Mouse (Mus musculus) MEL (cell line): Measurements from ENCODE around the gene Ppdpf. TPM values are rescaled to one million over a fixed set of nuclear protein-coding genes. Genes with fewer than 3 reads are reported as not detected.

Experiments used
- DNase-seq: peaks from one replicate; pipeline ENCODE4 v3.0.0; 2011; ENCODE audit warnings: low read depth, low spot score
- H3K27ac ChIP-seq: 2 replicates; pipeline ENCODE4 v1.5.1; 2012; ENCODE audit warnings: low read depth, mild to moderate bottlenecking, control low read depth, low read length, moderate library complexity; ENCODE audit not compliant: control insufficient read depth
- H3K27me3 ChIP-seq, 2 experiments: fragments of 150-350 bp in 1 of 2; sonication (generic) in 1 of 2; 2 replicates each; pipeline ENCODE4 v1.6.1; 2012; ENCODE audit warnings: low read length in 2 of 2, mild to moderate bottlenecking in 2 of 2, improper control_type of control experiment in 1 of 2, moderate library complexity in 1 of 2; ENCODE audit not compliant: insufficient read depth in 2 of 2, control insufficient read depth in 1 of 2
- H3K36me3 ChIP-seq, 2 experiments: 2 replicates each; pipeline ENCODE4 v1.6.1; 2012 to 2014; ENCODE audit warnings: low read length in 2 of 2, improper control_type of control experiment in 1 of 2, inconsistent platforms in 1 of 2, mild to moderate bottlenecking in 1 of 2; ENCODE audit not compliant: insufficient read depth in 2 of 2, control insufficient read depth in 1 of 2
- H3K4me1 ChIP-seq, 2 experiments: fragments of 150-350 bp in 1 of 2; sonication (generic) in 1 of 2; 2 replicates each; pipeline ENCODE4 v1.6.1; 2012; ENCODE audit warnings: low read length in 2 of 2, improper control_type of control experiment in 1 of 2, mild to moderate bottlenecking in 1 of 2; ENCODE audit not compliant: insufficient read depth in 2 of 2, control insufficient read depth in 1 of 2
- H3K4me3 ChIP-seq, 2 experiments: fragments of 150-350 bp in 1 of 2; sonication (generic) in 1 of 2; 2 replicates each; pipeline ENCODE4 v1.5.1; 2012; ENCODE audit warnings: low read depth in 2 of 2, low read length in 2 of 2, mild to moderate bottlenecking in 2 of 2, moderate library complexity in 2 of 2, control low read depth in 1 of 2, improper control_type of control experiment in 1 of 2; ENCODE audit not compliant: control insufficient read depth in 1 of 2, insufficient read depth in 1 of 2
- H3K79me2 ChIP-seq: 2 replicates; pipeline ENCODE4 v1.6.1; 2012; ENCODE audit warnings: mild to moderate bottlenecking, low read length, moderate library complexity; ENCODE audit not compliant: control insufficient read depth, poor library complexity, insufficient read depth
- H3K9ac ChIP-seq: 2 replicates; pipeline ENCODE4 v1.6.1; 2012; ENCODE audit warnings: low read depth, mild to moderate bottlenecking, control low read depth, low read length, moderate library complexity; ENCODE audit not compliant: control insufficient read depth, poor library complexity, severe bottlenecking
- H3K9me3 ChIP-seq: fragments of 150-350 bp; sonication (generic); replicated peaks from 2 replicates; pipeline ENCODE4 v1.6.1; 2012; ENCODE audit warnings: mild to moderate bottlenecking, low read length, improper control_type of control experiment, moderate library complexity; ENCODE audit not compliant: insufficient read depth
- BHLHE40 ChIP-seq: IDR thresholded peaks from 2 replicates; pipeline ENCODE4 v1.6.1; 2012; ENCODE audit warnings: low read depth, mild to moderate bottlenecking, inconsistent platforms, low read length, improper control_type of control experiment, borderline replicate concordance
- CHD1 ChIP-seq: IDR thresholded peaks from 2 replicates; pipeline ENCODE4 v1.6.1; 2012; ENCODE audit warnings: low read depth, mild to moderate bottlenecking, inconsistent platforms, low read length, improper control_type of control experiment
- CTCF ChIP-seq, 3 experiments: IDR thresholded peaks in 2 of 3; conservative IDR thresholded peaks in 1 of 3; 2 replicates each; pipeline ENCODE4 v1.5.1; 2011 to 2012; ENCODE audit warnings: low read length in 3 of 3, low read depth in 2 of 3, mild to moderate bottlenecking in 2 of 3, improper control_type of control experiment in 1 of 3, inconsistent platforms in 1 of 3, mixed read lengths in 1 of 3, moderate library complexity in 1 of 3; ENCODE audit not compliant: control insufficient read depth in 1 of 3, insufficient read depth in 1 of 3, poor library complexity in 1 of 3, severe bottlenecking in 1 of 3
- EP300 ChIP-seq, 2 experiments: IDR thresholded peaks; 2 replicates each; pipeline ENCODE4 v1.6.1; 2011; ENCODE audit warnings: improper control_type of control experiment in 2 of 2, low read length in 2 of 2, low read depth in 1 of 2, mild to moderate bottlenecking in 1 of 2
- HCFC1 ChIP-seq: IDR thresholded peaks from 2 replicates; pipeline ENCODE4 v1.6.1; 2012; ENCODE audit warnings: low read depth, mild to moderate bottlenecking, inconsistent platforms, low read length, improper control_type of control experiment, moderate library complexity
- JUND ChIP-seq: IDR thresholded peaks from 2 replicates; pipeline ENCODE4 v1.6.1; 2011; ENCODE audit warnings: low read depth, mild to moderate bottlenecking, improper control_type of control experiment, low read length
- KAT2A ChIP-seq: conservative IDR thresholded peaks from 2 replicates; pipeline ENCODE4 v1.6.1; 2012; ENCODE audit warnings: low read depth, low read length, improper control_type of control experiment, inconsistent platforms
- MAX ChIP-seq: IDR thresholded peaks from 2 replicates; pipeline ENCODE4 v1.6.1; 2011; ENCODE audit warnings: low read length, improper control_type of control experiment
- MAZ ChIP-seq: IDR thresholded peaks from 2 replicates; pipeline ENCODE4 v1.6.1; 2012; ENCODE audit warnings: low read depth, mild to moderate bottlenecking, inconsistent platforms, low read length, improper control_type of control experiment
- MEF2A ChIP-seq: IDR thresholded peaks from 2 replicates; pipeline ENCODE4 v1.6.1; 2014; ENCODE audit warnings: low read depth, mild to moderate bottlenecking, inconsistent platforms, low read length, improper control_type of control experiment; ENCODE audit not compliant: poor library complexity, insufficient replicate concordance, severe bottlenecking; ENCODE audit errors: extremely low read depth
- MYB ChIP-seq: IDR thresholded peaks from 2 replicates; pipeline ENCODE4 v1.6.1; 2011; ENCODE audit warnings: mild to moderate bottlenecking, low read depth, low read length, improper control_type of control experiment
- NELFE ChIP-seq: IDR thresholded peaks from 2 replicates; pipeline ENCODE4 v1.6.1; 2011; ENCODE audit warnings: low read depth, low read length, improper control_type of control experiment
- NRF1 ChIP-seq: IDR thresholded peaks from 2 replicates; pipeline ENCODE4 v1.6.1; 2014; ENCODE audit warnings: low read depth, mild to moderate bottlenecking, inconsistent platforms, low read length, improper control_type of control experiment, moderate library complexity; ENCODE audit not compliant: poor library complexity, insufficient read depth, severe bottlenecking
- POLR2A ChIP-seq, 2 experiments: IDR thresholded peaks; 2 replicates each; pipeline ENCODE4 v1.6.1; 2011 to 2012; ENCODE audit warnings: low read length in 2 of 2, mild to moderate bottlenecking in 2 of 2, control low read depth in 1 of 2, improper control_type of control experiment in 1 of 2, low read depth in 1 of 2, moderate library complexity in 1 of 2; ENCODE audit not compliant: control insufficient read depth in 1 of 2, insufficient read depth in 1 of 2, poor library complexity in 1 of 2
- RAD21 ChIP-seq: IDR thresholded peaks from 2 replicates; pipeline ENCODE4 v1.6.1; 2011; ENCODE audit warnings: mild to moderate bottlenecking, low read depth, low read length, improper control_type of control experiment
- UBTF ChIP-seq: IDR thresholded peaks from 2 replicates; pipeline ENCODE4 v1.6.1; 2012; ENCODE audit warnings: low read depth, mild to moderate bottlenecking, inconsistent platforms, low read length, improper control_type of control experiment, moderate library complexity, borderline replicate concordance; ENCODE audit not compliant: insufficient read depth
- USF1 ChIP-seq: IDR thresholded peaks from 2 replicates; pipeline ENCODE4 v1.6.1; 2014; ENCODE audit warnings: low read depth, mild to moderate bottlenecking, inconsistent platforms, low read length, improper control_type of control experiment, moderate library complexity
- USF2 ChIP-seq, 2 experiments: IDR thresholded peaks; 2 replicates each; pipeline ENCODE4 v1.6.1; 2011 to 2012; ENCODE audit warnings: improper control_type of control experiment in 2 of 2, low read length in 2 of 2, borderline replicate concordance in 1 of 2, inconsistent platforms in 1 of 2, low read depth in 1 of 2, mild to moderate bottlenecking in 1 of 2; ENCODE audit not compliant: insufficient read depth in 1 of 2
- ZC3H11A ChIP-seq: IDR thresholded peaks from 2 replicates; pipeline ENCODE4 v1.6.1; 2012; ENCODE audit warnings: low read depth, mild to moderate bottlenecking, inconsistent platforms, low read length, improper control_type of control experiment
- ZNF384 ChIP-seq: IDR thresholded peaks from 2 replicates; pipeline ENCODE4 v1.6.1; 2012; ENCODE audit warnings: low read depth, mild to moderate bottlenecking, inconsistent platforms, low read length, improper control_type of control experiment
- polyA plus RNA-seq, 2 experiments: library from polyadenylated mRNA; stranded (reverse) in 1 of 2; unstranded in 1 of 2; fragments of >175 nt in 1 of 2; fragments of >200 nt in 1 of 2; gene quantifications; 2 replicates each; pipeline versions ENCODE4 v1.2.1 to v1.2.4; 2012; ENCODE audit warnings: low replicate concordance in 2 of 2, low read depth in 1 of 2; ENCODE audit not compliant: insufficient read length in 2 of 2, insufficient read depth in 1 of 2, missing spikeins in 1 of 2
- total RNA-seq: library from RNA; depleted of rRNA; stranded (reverse); fragments of 300-350 nt; gene quantifications from 2 replicates; pipeline ENCODE4 v1.2.3, GENCODE M21; 2012

The Ppdpf gene
- total and polyA plus RNA-seq, 3 experiments = 20.2 to 73.4 TPM; not detected in 1

DNA sequence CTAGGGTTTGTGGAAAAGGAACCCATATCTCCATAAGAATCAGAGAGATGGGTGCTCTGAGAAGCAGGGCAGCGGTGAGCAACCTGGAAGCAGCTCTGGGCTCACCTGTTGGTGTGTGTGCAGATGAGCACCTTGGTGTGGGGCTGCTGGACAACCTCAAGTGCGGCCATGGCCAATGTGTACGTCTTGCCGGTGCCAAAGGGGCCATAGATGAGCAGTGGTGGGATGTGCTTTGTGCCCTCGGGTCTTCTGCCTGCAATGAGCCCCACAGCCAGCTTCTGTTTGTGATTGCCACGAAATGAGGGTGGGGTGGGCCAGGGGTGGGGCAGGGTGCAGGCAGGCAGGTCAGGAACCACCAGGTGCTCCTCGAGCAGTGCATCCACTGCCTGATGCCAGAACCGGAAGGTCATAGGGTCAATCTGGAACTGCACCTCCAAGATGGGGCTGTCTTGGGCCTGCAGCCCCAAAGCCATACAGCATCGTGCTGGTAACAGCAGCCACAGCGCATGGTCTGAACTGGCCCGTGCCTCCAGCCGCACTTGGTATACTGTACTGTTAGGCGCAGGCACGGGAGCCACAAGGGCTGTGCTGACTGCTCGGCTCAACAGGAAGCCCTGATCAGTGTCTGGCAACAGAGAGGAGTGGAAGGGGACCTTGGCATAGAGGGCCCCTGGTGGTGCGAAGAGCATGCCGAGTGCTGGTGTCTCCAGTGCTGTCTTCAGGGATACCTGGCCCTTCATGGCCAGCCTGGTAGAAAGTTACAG, 50.4 kb downstream of the Ppdpf start:
- no peak overlapping the region for H3K27ac ChIP-seq
- DNase-seq = no peak
- H3K36me3 ChIP-seq = peaks cover 0 to 4% of the 10 kb centered on the region in 2 experiments; a peak in 3 of 4 replicates
- H3K27me3 ChIP-seq = no peaks in the 10 kb centered on the region
- no peaks in the 10 kb centered on the region for H3K9me3 ChIP-seq
- H3K4me1 ChIP-seq = peaks cover 0 to 9% of the 10 kb centered on the region in 2 experiments; a peak in 2 of 4 replicates
- TF ChIP-seq NRF1 = no peak
- no peak for TF ChIP-seq CTCF (IDR thresholded peaks at IDR 0.05 in 2 of 3, conservative IDR thresholded peaks at IDR 0.05 in 1 of 3; ENCODE audit: control insufficient read depth in 1 of 3, insufficient read depth in 1 of 3, low read depth in 2 of 3, low read length in 3 of 3, poor library complexity in 1 of 3, severe bottlenecking in 1 of 3)
- TF ChIP-seq BHLHE40 = no peak
- no peak for TF ChIP-seq EP300 (IDR thresholded peaks at IDR 0.05; ENCODE audit: low read depth in 1 of 2, low read length in 2 of 2)
- TF ChIP-seq MYB = no peak
- TF ChIP-seq USF1 = no peak
- no peak for TF ChIP-seq MAZ
- no peak for TF ChIP-seq USF2 (IDR thresholded peaks at IDR 0.05; ENCODE audit: borderline replicate concordance in 1 of 2, insufficient read depth in 1 of 2, low read depth in 1 of 2, low read length in 2 of 2)
- TF ChIP-seq KAT2A = no peak
- TF ChIP-seq ZC3H11A = no peak
- TF ChIP-seq MAX = no peak
- no peak for TF ChIP-seq HCFC1
- TF ChIP-seq JUND = no peak
- no peak for TF ChIP-seq RAD21
- TF ChIP-seq NELFE = no peak
- TF ChIP-seq ZNF384 = no peak
- TF ChIP-seq UBTF = no peak
- no peak for TF ChIP-seq MEF2A
- no peak for TF ChIP-seq POLR2A (IDR thresholded peaks at IDR 0.05; ENCODE audit: control insufficient read depth in 1 of 2, insufficient read depth in 1 of 2, low read depth in 1 of 2, low read length in 2 of 2, poor library complexity in 1 of 2)
- no peak for TF ChIP-seq CHD1
- peaks cover 7% of the 10 kb centered on the region; the same call in 1 of the 2 replicates for H3K79me2 ChIP-seq
- H3K4me3 ChIP-seq = no peak overlapping the region
- no peak overlapping the region for H3K9ac ChIP-seq
